Mouse (Mus musculus): ENCODE data around the gene Stat5b. TPM values are rescaled to one million over a fixed set of nuclear protein-coding genes. Genes with fewer than 3 reads are reported as not detected.

The Stat5b gene
- polyA plus RNA-seq, 1 experiment from 2014 or later: 26.8 TPM

DNA sequence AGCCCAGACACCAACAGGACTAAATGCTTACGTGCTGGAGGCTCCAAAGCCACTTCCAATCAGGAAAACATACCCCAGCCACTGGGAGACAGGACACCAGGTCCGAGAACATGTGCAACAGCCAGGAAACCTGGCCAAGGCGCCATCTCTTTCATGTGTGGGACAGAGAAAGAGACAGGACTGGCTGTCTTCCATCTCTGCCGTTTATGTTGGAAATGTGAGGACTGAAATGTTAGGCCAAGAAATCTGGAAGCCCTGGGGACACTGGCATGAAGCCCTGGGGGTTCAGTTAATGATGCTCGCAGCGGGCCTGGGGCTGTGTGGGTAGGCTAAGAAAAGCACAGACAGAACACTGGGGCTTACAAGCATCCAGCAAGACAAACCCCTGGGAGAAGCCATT lies 40.0 kb upstream of the Stat5b start:
- CTCF ChIA-PET: no interaction called here
- ATAC-seq: no peak
- H3K27me3 ChIP-seq: no peaks in the 10 kb centered on the region
- no peak for TF ChIP-seq CTCF (IDR thresholded peaks at IDR 0.05)
- no peak for DNase-seq (ENCODE audit: low read depth, low spot score)
- POLR2A ChIA-PET: interaction anchor here (0.6 kb wide), 1 partner anchor 110 kb away, joined by 5 read pairs; no protein-coding TSS in a partner anchor
- in situ Hi-C loops (cut with MboI; ENCODE audit: low pct_unique_long_range_greater_than_20kb): loop anchor here (5.0 kb wide), 1 partner anchor 67 kb away; no protein-coding TSS in a partner anchor

- in situ Hi-C loops (cut with MboI; ENCODE audit: low pct_unique_long_range_greater_than_20kb): no loop called here
- no peak for TF ChIP-seq CTCF (IDR thresholded peaks at IDR 0.05)
- POLR2A ChIA-PET: interaction anchor here (0.6 kb wide), 1 partner anchor 92 kb away, joined by 6 read pairs; no protein-coding TSS in a partner anchor
- CTCF ChIA-PET: no interaction called here
- no peak for DNase-seq (ENCODE audit: low read depth, low spot score)
- no peak for ATAC-seq
- H3K27me3 ChIP-seq: no peaks in the 10 kb centered on the region
Observed at GRCm38 (mm10) chr11:100888348-100888820, 37.9 kb upstream of the Stat5b start.

- ChIA-PET CTCF (no interaction called here), POLR2A (no interaction called here)
- in situ Hi-C loops (cut with MboI; ENCODE audit: low pct_unique_long_range_greater_than_20kb): no loop called here
- DNase-seq (ENCODE audit: low read depth, low spot score): no peak
- H3K27me3 ChIP-seq: no peaks in the 10 kb centered on the region
- TF ChIP-seq CTCF (IDR thresholded peaks at IDR 0.05): no peak
- ATAC-seq: no peak
Observed at GRCm38 (mm10) chr11:100887764-100888163, 37.2 kb upstream of the Stat5b start.

DNA sequence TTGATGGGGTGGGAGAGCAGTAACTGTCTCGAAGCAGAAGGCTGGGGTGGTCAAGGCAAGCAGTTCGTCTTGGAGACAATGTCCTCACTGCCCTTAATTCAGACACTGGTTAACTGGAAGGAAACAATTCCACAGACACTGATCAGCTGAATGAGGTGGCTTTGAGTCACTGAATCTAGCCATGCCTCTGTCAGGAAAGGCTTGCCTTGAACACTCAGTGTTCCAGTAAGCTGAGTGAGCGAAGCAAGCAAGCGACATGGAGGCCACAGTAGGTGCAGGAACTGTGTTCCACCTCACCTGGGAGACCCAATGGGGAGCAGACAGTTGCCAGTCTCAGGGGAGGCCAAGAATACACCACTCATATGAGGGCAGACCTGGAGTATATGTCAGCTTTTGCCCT lies 36.7 kb upstream of the Stat5b start:
- no peak for DNase-seq (ENCODE audit: low read depth, low spot score)
- ChIA-PET POLR2A (no interaction called here), CTCF (no interaction called here)
- in situ Hi-C loops (cut with MboI; ENCODE audit: low pct_unique_long_range_greater_than_20kb): no loop called here
- no peak for TF ChIP-seq CTCF (IDR thresholded peaks at IDR 0.05)
- no peak for ATAC-seq
- H3K27me3 ChIP-seq: no peaks in the 10 kb centered on the region

DNA sequence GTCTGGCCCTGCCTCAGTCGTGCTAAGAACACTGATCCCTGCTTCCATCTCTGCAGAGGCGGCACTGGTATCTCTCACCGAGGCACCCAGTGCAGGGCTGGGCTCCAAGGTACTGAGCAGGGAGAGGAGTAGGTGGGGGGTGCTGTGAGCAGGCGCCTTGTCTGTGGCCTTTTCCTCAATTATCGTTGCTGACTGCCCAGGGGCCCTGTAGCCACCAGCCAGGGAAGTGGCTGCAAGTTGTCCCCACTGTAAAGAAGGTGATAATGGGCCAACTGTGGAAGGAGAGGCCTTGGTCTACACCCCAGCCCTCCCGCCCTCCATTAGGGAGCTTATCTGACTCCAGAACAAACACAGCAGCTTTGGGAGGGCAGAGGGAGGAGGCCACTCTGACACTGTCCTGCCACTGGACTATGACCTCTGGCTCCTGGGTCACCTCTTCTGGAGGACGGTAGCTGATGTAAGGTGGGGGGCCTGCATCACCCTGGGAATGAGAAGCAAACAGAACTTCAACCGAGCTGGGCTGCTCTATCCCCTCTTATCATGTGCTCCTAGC lies 35.7 kb upstream of the Stat5b start:
- no peaks in the 10 kb centered on the region for H3K27me3 ChIP-seq
- DNase-seq (ENCODE audit: low read depth, low spot score) (no peak), ATAC-seq (no peak)
- ChIA-PET POLR2A (no interaction called here), CTCF (no interaction called here)
- in situ Hi-C loops (cut with MboI; ENCODE audit: low pct_unique_long_range_greater_than_20kb): no loop called here
- TF ChIP-seq CTCF (IDR thresholded peaks at IDR 0.05): no peak

- POLR2A ChIA-PET: no interaction called here
Observed at GRCm38 (mm10) chr11:100885472-100885871, 34.9 kb upstream of the Stat5b start.

DNA sequence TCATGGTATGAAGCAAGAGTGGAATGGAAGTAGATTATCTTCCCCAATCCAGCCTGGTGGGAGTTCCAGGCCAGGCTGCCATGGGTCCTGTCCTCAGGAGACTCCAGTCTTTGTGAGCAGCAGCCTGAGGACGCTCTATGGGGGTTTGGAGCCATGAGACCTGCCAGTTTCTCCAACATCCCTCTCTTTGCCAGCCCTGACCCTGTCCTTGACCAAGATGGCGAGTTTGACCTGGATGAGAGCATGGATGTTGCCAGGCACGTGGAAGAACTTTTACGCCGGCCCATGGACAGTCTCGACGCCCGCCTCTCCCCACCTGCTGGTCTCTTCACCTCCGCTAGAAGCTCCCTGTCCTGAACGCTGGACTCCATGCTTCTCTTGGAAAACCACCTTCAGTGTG lies 33.1 kb upstream of the Stat5b start:
- no peak for TF ChIP-seq CTCF (IDR thresholded peaks at IDR 0.05)
- ChIA-PET CTCF (no interaction called here), POLR2A (no interaction called here)
- DNase-seq (ENCODE audit: low read depth, low spot score) (no peak), ATAC-seq (no peak)
- H3K27me3 ChIP-seq: no peaks in the 10 kb centered on the region
- in situ Hi-C loops (cut with MboI; ENCODE audit: low pct_unique_long_range_greater_than_20kb): no loop called here

More at GRCm38 (mm10) chr11:100885472-100885871, 34.9 kb upstream of the Stat5b start:
- ATAC-seq (no peak), DNase-seq (ENCODE audit: low read depth, low spot score) (no peak)
- TF ChIP-seq CTCF (IDR thresholded peaks at IDR 0.05): no peak
- CTCF ChIA-PET: interaction anchor here (1.9 kb wide), 1 partner anchor 72 kb away, joined by 6 read pairs; no protein-coding TSS in a partner anchor
- in situ Hi-C loops (cut with MboI; ENCODE audit: low pct_unique_long_range_greater_than_20kb): no loop called here
- H3K27me3 ChIP-seq: no peaks in the 10 kb centered on the region

GRCm38 (mm10) chr11:100879321-100880078 lies 29.0 kb upstream of the Stat5b start:
- no peak for TF ChIP-seq CTCF (IDR thresholded peaks at IDR 0.05)
- ATAC-seq: no peak
- POLR2A ChIA-PET: no interaction called here
- in situ Hi-C loops (cut with MboI; ENCODE audit: low pct_unique_long_range_greater_than_20kb): no loop called here
- CTCF ChIA-PET: interaction anchor here (1.2 kb wide), 1 partner anchor 18 kb away, joined by 4 read pairs; no protein-coding TSS in a partner anchor
- no peak for DNase-seq (ENCODE audit: low read depth, low spot score)
- H3K27me3 ChIP-seq: no peaks in the 10 kb centered on the region

- no peak for TF ChIP-seq CTCF (IDR thresholded peaks at IDR 0.05)
- no peak for DNase-seq (ENCODE audit: low read depth, low spot score)
- ChIA-PET CTCF (no interaction called here), POLR2A (no interaction called here)
- no peak for ATAC-seq
- H3K27me3 ChIP-seq: no peaks in the 10 kb centered on the region
- in situ Hi-C loops (cut with MboI; ENCODE audit: low pct_unique_long_range_greater_than_20kb): no loop called here
Observed at GRCm38 (mm10) chr11:100875761-100876160, 25.2 kb upstream of the Stat5b start.

DNA sequence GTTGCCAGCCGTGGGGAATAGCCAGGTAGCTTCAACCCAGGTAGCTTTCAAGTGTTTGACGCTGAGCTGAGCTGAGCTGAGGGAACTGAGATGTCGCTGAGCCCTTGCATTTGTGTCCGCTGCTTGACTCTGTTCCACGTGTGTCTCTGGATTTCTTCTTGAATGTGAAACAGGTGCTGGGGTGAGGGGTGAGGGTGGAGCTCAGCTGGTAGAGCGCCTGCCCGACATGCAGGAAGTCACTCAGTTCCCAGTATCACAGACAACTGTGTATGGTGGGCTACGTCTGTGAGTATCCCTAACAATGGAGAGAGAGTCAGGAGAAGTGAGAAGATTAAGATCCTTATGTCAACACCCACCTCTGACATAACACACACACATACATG lies 20.4 kb upstream of the Stat5b start:
- H3K27me3 ChIP-seq: no peaks in the 10 kb centered on the region
- TF ChIP-seq CTCF (IDR thresholded peaks at IDR 0.05): no peak

GRCm38 (mm10) chr11:100870256-100870967 lies 19.9 kb upstream of the Stat5b start:
- POLR2A ChIA-PET: no interaction called here
- in situ Hi-C loops (cut with MboI; ENCODE audit: low pct_unique_long_range_greater_than_20kb): no loop called here
- no peak for DNase-seq (ENCODE audit: low read depth, low spot score)
- ATAC-seq: no peak
- no peak for TF ChIP-seq CTCF (IDR thresholded peaks at IDR 0.05)
- no peaks in the 10 kb centered on the region for H3K27me3 ChIP-seq
- CTCF ChIA-PET: interaction anchor here (1.3 to 1.6 kb wide), 2 partner anchors 9 to 10 kb away, joined by 3 read pairs; no protein-coding TSS in a partner anchor

More for the DNA sequence above, 20.4 kb upstream of the Stat5b start:
- no peak for DNase-seq (ENCODE audit: low read depth, low spot score)
- in situ Hi-C loops (cut with MboI; ENCODE audit: low pct_unique_long_range_greater_than_20kb): no loop called here
- ChIA-PET CTCF (interaction anchor here (1.3 to 1.6 kb wide), 2 partner anchors 9 to 10 kb away, joined by 3 read pairs; no protein-coding TSS in a partner anchor), POLR2A (no interaction called here)
- ATAC-seq: no peak
